Mouse (Mus musculus) MN1 (cell line): ENCODE results near the gene Dnah6.
A peak's percentile ranks its signal among the peaks of the same experiment; 100 is the strongest.

Experiments
- DNase-seq: peaks from one replicate; pipeline ENCODE4 v3.0.0-alpha.2; 2016; ENCODE audit warnings: low spot score

Gene Dnah6

GRCm38 (mm10) chr6:73228408-73228807, 7.0 kb upstream of the Dnah6 start:
- no peak for DNase-seq

- DNase-seq, result peak; percentile 46
Observed at GRCm38 (mm10) chr6:73227376-73228158, 6.1 kb upstream of the Dnah6 start.

GRCm38 (mm10) chr6:73222841-73223526, 1.5 kb upstream of the Dnah6 start:
- DNase-seq, result no peak

- DNase-seq, result no peak
Observed at GRCm38 (mm10) chr6:73221958-73222735, 696 bp upstream of the Dnah6 start.

- DNase-seq, result no peak
Observed at GRCm38 (mm10) chr6:73211602-73212001, 9.8 kb downstream of the Dnah6 start.

- DNase-seq, result no peak
Observed at GRCm38 (mm10) chr6:73211036-73211435, 10.4 kb downstream of the Dnah6 start.

GRCm38 (mm10) chr6:73210445-73210972, 10.9 kb downstream of the Dnah6 start:
- no peak for DNase-seq

GRCm38 (mm10) chr6:73209598-73209997, 11.9 kb downstream of the Dnah6 start:
- no peak for DNase-seq

GRCm38 (mm10) chr6:73204937-73205336, 16.5 kb downstream of the Dnah6 start:
- DNase-seq, result no peak

- DNase-seq, result no peak
Observed at GRCm38 (mm10) chr6:73203724-73204123, 17.7 kb downstream of the Dnah6 start.

- no peak for DNase-seq
Observed at GRCm38 (mm10) chr6:73195291-73195690, 26.2 kb downstream of the Dnah6 start.

- DNase-seq, result no peak
Observed at GRCm38 (mm10) chr6:73190756-73191155, 30.7 kb downstream of the Dnah6 start.

GRCm38 (mm10) chr6:73184276-73184675, 37.2 kb downstream of the Dnah6 start:
- DNase-seq, result no peak

GRCm38 (mm10) chr6:73182987-73183386, 38.5 kb downstream of the Dnah6 start:
- DNase-seq, result no peak

- no peak for DNase-seq
Observed at GRCm38 (mm10) chr6:73182410-73182809, 39.0 kb downstream of the Dnah6 start.

GRCm38 (mm10) chr6:73182006-73182405, 39.4 kb downstream of the Dnah6 start:
- DNase-seq, result no peak

- no peak for DNase-seq
Observed at GRCm38 (mm10) chr6:73175156-73175555, 46.3 kb downstream of the Dnah6 start.

- no peak for DNase-seq
Observed at GRCm38 (mm10) chr6:73167230-73167629, 54.2 kb downstream of the Dnah6 start.

- no peak for DNase-seq
Observed at GRCm38 (mm10) chr6:73162958-73163357, 58.5 kb downstream of the Dnah6 start.

GRCm38 (mm10) chr6:73161338-73161737, 60.1 kb downstream of the Dnah6 start:
- DNase-seq, result no peak

GRCm38 (mm10) chr6:73155455-73155854, 66.0 kb downstream of the Dnah6 start:
- DNase-seq, result no peak

- DNase-seq, result peak; percentile 70
Observed at GRCm38 (mm10) chr6:73153675-73154074, 67.8 kb downstream of the Dnah6 start.
